Mouse (Mus musculus): Measurements from ENCODE around the gene Chd1.
A peak's percentile ranks its signal among the peaks of the same experiment; 100 is the strongest.
"Not testable (repeated sequence)": the region's sequence is repeated elsewhere in the genome, so short reads cannot be mapped to it uniquely, and the experiment has no call there.

The Chd1 gene

GRCm38 (mm10) chr17:15704475-15705300, at the start of gene Chd1:
Chd1 (plus strand) TSS chr17:15704967.
- DNase-seq (ENCODE audit: low spot score), result peak; percentile 93

GRCm38 (mm10) chr17:15656881-15657607, 47.7 kb upstream of the Chd1 start:
- DNase-seq (ENCODE audit: low spot score), result peak; percentile 25

GRCm38 (mm10) chr17:15672870-15673269, 31.9 kb upstream of the Chd1 start:
- no peak for DNase-seq (ENCODE audit: low spot score)

GRCm38 (mm10) chr17:15677970-15678645, 26.7 kb upstream of the Chd1 start:
- DNase-seq (ENCODE audit: low spot score), result no peak

GRCm38 (mm10) chr17:15679966-15680630, 24.7 kb upstream of the Chd1 start:
- DNase-seq (ENCODE audit: low spot score), result no peak

- DNase-seq (ENCODE audit: low spot score), result no peak
Measured at GRCm38 (mm10) chr17:15680661-15681060, 24.1 kb upstream of the Chd1 start.

- DNase-seq (ENCODE audit: low spot score), result no peak
Measured at GRCm38 (mm10) chr17:15686396-15686795, 18.4 kb upstream of the Chd1 start.

- peak; percentile 51 for DNase-seq (ENCODE audit: low spot score)
Measured at GRCm38 (mm10) chr17:15690304-15690703, 14.5 kb upstream of the Chd1 start.

- no peak for DNase-seq (ENCODE audit: low spot score)
Measured at GRCm38 (mm10) chr17:15695566-15695965, 9.2 kb upstream of the Chd1 start.

GRCm38 (mm10) chr17:15698956-15699355, 5.8 kb upstream of the Chd1 start:
- no peak for DNase-seq (ENCODE audit: low spot score)

GRCm38 (mm10) chr17:15701505-15701904, 3.3 kb upstream of the Chd1 start:
- no peak for DNase-seq (ENCODE audit: low spot score)

- no peak for DNase-seq (ENCODE audit: low spot score)
Measured at GRCm38 (mm10) chr17:15704158-15704474, 651 bp upstream of the Chd1 start.

- DNase-seq (ENCODE audit: low spot score), result peak; percentile 63
Measured at GRCm38 (mm10) chr17:15705303-15706284, 827 bp downstream of the Chd1 start.

GRCm38 (mm10) chr17:15714507-15714906, 9.7 kb downstream of the Chd1 start:
- DNase-seq (ENCODE audit: low spot score), result no peak

- DNase-seq (ENCODE audit: low spot score), result no peak
Measured at GRCm38 (mm10) chr17:15715013-15715902, 10.5 kb downstream of the Chd1 start.

GRCm38 (mm10) chr17:15715940-15716339, 11.2 kb downstream of the Chd1 start:
- DNase-seq (ENCODE audit: low spot score), result no peak

- no peak for DNase-seq (ENCODE audit: low spot score)
Measured at GRCm38 (mm10) chr17:15720841-15721240, 16.1 kb downstream of the Chd1 start.

- DNase-seq (ENCODE audit: low spot score), result no peak
Measured at GRCm38 (mm10) chr17:15723291-15723690, 18.5 kb downstream of the Chd1 start.

GRCm38 (mm10) chr17:15723866-15724475, 19.2 kb downstream of the Chd1 start:
- not testable (repeated sequence) for DNase-seq (ENCODE audit: low spot score)

GRCm38 (mm10) chr17:15731706-15732105, 26.9 kb downstream of the Chd1 start:
- no peak for DNase-seq (ENCODE audit: low spot score)
